Mouse (Mus musculus): ENCODE data around the gene Slc47a1. TPM values are rescaled to one million over a fixed set of nuclear protein-coding genes. Genes with fewer than 3 reads are reported as not detected.
A peak's percentile ranks its signal among the peaks of the same experiment; 100 is the strongest.
"Not testable (repeated sequence)": the region's sequence is repeated elsewhere in the genome, so short reads cannot be mapped to it uniquely, and the experiment has no call there.

Gene Slc47a1
- total RNA-seq, 2 experiments from 2014 or later = 25.8 to 31.2 TPM

- DNase-seq = no peak
- intact Hi-C loops (cut with DNase I) = loop anchor here (10.0 kb wide), 1 partner anchor 284 kb away; no protein-coding TSS in a partner anchor
Observed at GRCm38 (mm10) chr11:61340374-61340773, 37.8 kb downstream of the Slc47a1 start.

- intact Hi-C loops (cut with DNase I) = loop anchor here (5.0 kb wide), 2 partner anchors 105 to 140 kb away; no protein-coding TSS in a partner anchor
- no peak for DNase-seq
Observed at GRCm38 (mm10) chr11:61337586-61337985, 40.6 kb downstream of the Slc47a1 start.

- intact Hi-C loops (cut with DNase I) = no loop called here
- no peak for DNase-seq
Observed at GRCm38 (mm10) chr11:61320904-61321687, 57.0 kb downstream of the Slc47a1 start.

GRCm38 (mm10) chr11:61319923-61320567, 58.1 kb downstream of the Slc47a1 start:
- no peak for DNase-seq
- intact Hi-C loops (cut with DNase I) = loop anchor here (5.0 kb wide), 1 partner anchor 73 kb away; no protein-coding TSS in a partner anchor

GRCm38 (mm10) chr11:61319233-61319922, 58.8 kb downstream of the Slc47a1 start:
- DNase-seq = peak in 1 of 2 experiments; percentile 40
- intact Hi-C loops (cut with DNase I) = loop anchor here (5.0 kb wide), 1 partner anchor 72 kb away; no protein-coding TSS in a partner anchor

- DNase-seq = no peak
- intact Hi-C loops (cut with DNase I) = loop anchor here (5.0 kb wide), 1 partner anchor 70 kb away; no protein-coding TSS in a partner anchor
Observed at GRCm38 (mm10) chr11:61316864-61317263, 61.3 kb downstream of the Slc47a1 start.

GRCm38 (mm10) chr11:61310321-61310720, 67.8 kb downstream of the Slc47a1 start:
- intact Hi-C loops (cut with DNase I) = no loop called here
- no peak for DNase-seq

- intact Hi-C loops (cut with DNase I) = no loop called here
- no peak for DNase-seq
Observed at GRCm38 (mm10) chr11:61309831-61310230, 68.3 kb downstream of the Slc47a1 start.

GRCm38 (mm10) chr11:61307795-61308194, 70.3 kb downstream of the Slc47a1 start:
- intact Hi-C loops (cut with DNase I) = no loop called here
- DNase-seq = no peak

GRCm38 (mm10) chr11:61305377-61305776, 72.8 kb downstream of the Slc47a1 start:
- DNase-seq = peak in 1 of 2 experiments; percentile 58
- intact Hi-C loops (cut with DNase I) = no loop called here

- intact Hi-C loops (cut with DNase I); DNase-seq: not testable (repeated sequence)
Observed at GRCm38 (mm10) chr11:61304535-61304934, 73.6 kb downstream of the Slc47a1 start.

GRCm38 (mm10) chr11:61300716-61301392, 77.3 kb downstream of the Slc47a1 start:
- peak; percentile 31 to 39 for DNase-seq
- intact Hi-C loops (cut with DNase I) = no loop called here

- intact Hi-C loops (cut with DNase I) = no loop called here
- DNase-seq = no peak
Observed at GRCm38 (mm10) chr11:61300205-61300604, 77.9 kb downstream of the Slc47a1 start.

GRCm38 (mm10) chr11:61297901-61298300, 80.2 kb downstream of the Slc47a1 start:
- intact Hi-C loops (cut with DNase I) = no loop called here
- DNase-seq = no peak

GRCm38 (mm10) chr11:61297326-61297725, 80.8 kb downstream of the Slc47a1 start:
- DNase-seq = no peak
- intact Hi-C loops (cut with DNase I) = no loop called here

GRCm38 (mm10) chr11:61296556-61296955, 81.6 kb downstream of the Slc47a1 start:
- intact Hi-C loops (cut with DNase I) = no loop called here
- DNase-seq = no peak

- intact Hi-C loops (cut with DNase I) = no loop called here
- no peak for DNase-seq
Observed at GRCm38 (mm10) chr11:61295556-61295955, 82.6 kb downstream of the Slc47a1 start.

GRCm38 (mm10) chr11:61294431-61294830, 83.7 kb downstream of the Slc47a1 start:
- intact Hi-C loops (cut with DNase I) = no loop called here
- no peak for DNase-seq

Measured in heart, postnatal 14 days (tissue).